Mouse (Mus musculus) ES-Bruce4 (cell line): ENCODE data around the gene Rai1.

Source experiments
- CTCF ChIP-seq: IDR thresholded peaks from one replicate; pipeline ENCODE4 v1.8.1; 2011; ENCODE audit warnings: low read depth, low read length
- POLR2A ChIP-seq: IDR thresholded peaks from one replicate; pipeline ENCODE4 v1.8.1; 2011; ENCODE audit warnings: low read length; ENCODE audit not compliant: insufficient read depth

DNA sequence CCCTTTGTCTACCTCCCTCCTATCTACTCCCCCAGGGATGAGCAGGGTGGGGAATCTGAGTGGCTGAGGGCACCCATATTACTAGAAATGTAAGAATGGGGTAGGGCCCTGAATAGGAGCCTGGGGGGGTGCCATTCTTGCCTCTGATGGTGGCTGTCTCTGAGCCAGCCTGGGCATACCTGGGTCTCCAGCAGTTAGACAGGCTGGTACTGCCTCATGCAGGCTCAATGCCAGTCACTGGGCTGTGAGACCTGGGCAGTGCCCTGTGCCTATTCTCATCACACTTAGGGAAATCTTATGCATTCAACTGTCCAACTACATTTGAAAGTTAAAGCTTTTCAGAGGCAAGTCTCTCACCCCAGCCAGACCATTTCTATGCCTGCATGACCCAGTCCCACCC is 11.6 kb upstream of the Rai1 start:
- no peak for TF ChIP-seq POLR2A
- TF ChIP-seq CTCF: no peak
